Mouse (Mus musculus) ES-E14 (cell line): ENCODE measurements at regions not wholly inside any gene's neighbourhood (a gene's known extent, or its start where the extent isn't known, plus 50 kb on each side); places are given as distances from the start of the nearest gene placed in this dataset.

ENCODE experiments used
- DNase-seq: peaks from one replicate; pipeline ENCODE4 v3.0.0-alpha.2; 2013; ENCODE audit warnings: low read depth, low spot score
- H3K27ac ChIP-seq: 2 replicates; pipeline ENCODE4 v1.5.1; 2012; ENCODE audit warnings: low read depth, mild to moderate bottlenecking, low read length, moderate library complexity, mixed read lengths; ENCODE audit not compliant: poor library complexity, insufficient read depth, severe bottlenecking
- H3K36me3 ChIP-seq: 2 replicates; pipeline ENCODE4 v1.6.1; 2012; ENCODE audit warnings: mild to moderate bottlenecking, low read length, moderate library complexity, mixed read lengths; ENCODE audit not compliant: control insufficient read depth, poor library complexity, insufficient read depth, severe bottlenecking
- H3K4me1 ChIP-seq, 2 experiments: fragments of 150-350 bp in 1 of 2; sonication (generic) in 1 of 2; 2 replicates each; pipeline ENCODE4 v1.6.1; 2012; ENCODE audit warnings: low read length in 2 of 2, mild to moderate bottlenecking in 1 of 2, mixed read lengths in 1 of 2; ENCODE audit not compliant: control insufficient read depth in 2 of 2, insufficient read depth in 2 of 2, poor library complexity in 1 of 2
- H3K4me3 ChIP-seq, 2 experiments: fragments of 150-350 bp in 1 of 2; sonication (generic) in 1 of 2; 2 replicates each; pipeline ENCODE4 v1.5.1; 2012; ENCODE audit warnings: low read length in 2 of 2, low read depth in 1 of 2, mild to moderate bottlenecking in 1 of 2, mixed read lengths in 1 of 2; ENCODE audit not compliant: insufficient read depth in 1 of 2, poor library complexity in 1 of 2, severe bottlenecking in 1 of 2
- H3K9ac ChIP-seq: 2 replicates; pipeline ENCODE4 v1.6.1; 2012; ENCODE audit warnings: low read depth, mild to moderate bottlenecking, low read length, mixed read lengths; ENCODE audit not compliant: poor library complexity, insufficient read depth, severe bottlenecking
- H3K9me3 ChIP-seq: fragments of 150-350 bp; sonication (generic); 2 replicates; pipeline ENCODE4 v1.6.1; 2012; ENCODE audit warnings: low read depth, mild to moderate bottlenecking, low read length; ENCODE audit not compliant: control insufficient read depth, insufficient read depth
- CHD2 ChIP-seq: IDR thresholded peaks from 2 replicates; pipeline ENCODE4 v1.6.1; 2014; ENCODE audit warnings: mild to moderate bottlenecking, low read depth, low read length, inconsistent platforms
- HCFC1 ChIP-seq: IDR thresholded peaks from 2 replicates; pipeline ENCODE4 v1.6.1; 2012; ENCODE audit warnings: low read length, inconsistent platforms, borderline replicate concordance; ENCODE audit not compliant: insufficient read depth
- MAFK ChIP-seq: IDR thresholded peaks from 2 replicates; pipeline ENCODE4 v1.6.1; 2014; ENCODE audit warnings: mild to moderate bottlenecking, low read depth, low read length, inconsistent platforms; ENCODE audit not compliant: insufficient read depth
- ZC3H11A ChIP-seq: IDR thresholded peaks from 2 replicates; pipeline ENCODE4 v1.6.1; 2012; ENCODE audit warnings: low read depth, mild to moderate bottlenecking, inconsistent platforms, low read length, borderline replicate concordance
- ZNF384 ChIP-seq: IDR thresholded peaks from 2 replicates; pipeline ENCODE4 v1.6.1; 2012; ENCODE audit warnings: low read depth, low read length, inconsistent platforms
- in situ Hi-C, 2 experiments: fragments of 600-800 bp; cut with MboI; formaldehyde crosslinking; loops; one replicate each; pipeline ENCODE4 v1.15.1; 2025; ENCODE audit warnings: low sequenced_read_pairs in 2 of 2, inconsistent platforms in 1 of 2; ENCODE audit not compliant: unreplicated experiment in 2 of 2

DNA sequence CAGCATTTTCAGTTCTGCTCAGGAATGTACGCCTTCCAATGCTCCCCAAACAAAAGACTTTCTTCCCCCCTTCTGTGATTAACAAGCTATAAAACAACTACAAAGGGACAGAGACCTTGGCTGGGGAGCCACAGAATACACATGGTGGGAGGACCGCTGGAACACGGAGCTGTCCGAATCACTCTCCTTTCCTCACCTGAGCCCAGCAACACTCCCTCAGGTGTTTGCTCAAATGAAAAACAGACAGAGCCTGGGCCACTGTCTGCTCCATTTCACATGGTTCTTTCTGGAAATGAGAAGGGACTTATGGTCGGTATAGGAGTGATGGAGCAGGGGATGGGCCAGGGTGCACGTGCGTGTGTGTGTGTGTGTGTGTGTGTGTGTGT is 215.9 kb downstream of the Mreg start:
- no peak overlapping the region for H3K9ac ChIP-seq
- H3K27ac ChIP-seq, result no peak overlapping the region
- no peak overlapping the region for H3K4me3 ChIP-seq
- in situ Hi-C loops, result no loop called here
- no peak for DNase-seq
- H3K36me3 ChIP-seq, result no peaks in the 10 kb centered on the region
- no peaks in the 10 kb centered on the region for H3K4me1 ChIP-seq
- no peaks in the 10 kb centered on the region for H3K9me3 ChIP-seq
- TF ChIP-seq CHD2, result no peak
- TF ChIP-seq MAFK, result no peak
- no peak for TF ChIP-seq ZNF384
- no peak for TF ChIP-seq HCFC1
- TF ChIP-seq ZC3H11A, result no peak

DNA sequence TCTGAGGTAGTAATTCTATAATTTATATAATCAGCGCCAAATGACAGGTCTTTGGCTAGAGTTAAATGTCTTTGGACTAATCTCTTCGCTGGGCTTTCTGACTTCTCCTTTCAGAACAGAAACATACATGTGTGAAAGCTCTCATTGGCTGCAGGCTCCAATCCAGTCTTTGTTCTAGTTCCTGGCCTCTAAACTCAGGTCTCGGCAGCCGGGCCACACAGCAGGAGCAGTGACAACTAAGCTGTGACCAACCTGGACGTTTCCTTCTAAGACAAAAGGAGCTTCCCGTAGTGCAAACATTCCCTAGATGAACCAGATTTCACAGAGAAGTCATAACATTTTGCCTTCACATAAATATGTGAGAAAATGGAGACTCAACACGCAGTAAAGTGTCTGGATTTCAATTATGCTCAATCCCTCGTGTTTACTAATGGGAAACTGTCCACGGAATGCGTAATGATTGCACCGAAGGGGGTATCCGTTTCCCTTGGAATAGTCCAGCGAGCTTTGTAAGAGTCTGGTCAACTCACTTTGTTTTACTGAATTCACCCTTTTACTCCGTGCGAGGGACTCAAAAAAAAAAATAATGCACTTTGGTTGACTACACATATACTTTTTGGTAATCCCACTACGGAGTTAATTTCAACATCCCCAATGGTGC is 216.4 kb downstream of the Mreg start:
- DNase-seq, result no peak
- Histone ChIP-seq H3K36me3 (no peaks in the 10 kb centered on the region), H3K9ac (no peak overlapping the region), H3K27ac (no peak overlapping the region), H3K4me1 (no peaks in the 10 kb centered on the region), H3K4me3 (no peak overlapping the region), H3K9me3 (no peaks in the 10 kb centered on the region)
- TF ChIP-seq HCFC1 (no peak), MAFK (no peak), ZNF384 (no peak), CHD2 (no peak), ZC3H11A (no peak)
- in situ Hi-C loops, result no loop called here

DNA sequence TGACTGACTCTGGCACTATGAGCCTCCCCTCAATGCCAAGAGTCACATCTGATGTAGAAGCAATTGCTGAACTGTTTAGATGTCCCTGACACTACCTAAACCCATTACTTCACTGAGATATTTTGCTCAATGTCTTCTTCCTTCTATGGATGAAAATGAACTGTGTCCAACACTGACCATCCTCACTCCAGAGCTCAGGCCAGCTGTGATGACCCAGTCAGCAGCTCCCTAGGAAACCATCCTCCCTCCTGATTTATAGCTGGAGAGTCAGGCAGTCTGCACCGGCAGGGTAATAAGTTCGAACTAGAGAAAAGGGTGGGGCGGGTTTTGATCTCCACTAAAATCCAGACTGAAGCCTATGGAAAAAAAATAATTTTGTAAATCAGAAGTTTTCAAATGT is 221.2 kb downstream of the Mreg start:
- no peak overlapping the region for H3K27ac ChIP-seq
- in situ Hi-C loops, result no loop called here
- H3K36me3 ChIP-seq, result no peaks in the 10 kb centered on the region
- no peak overlapping the region for H3K9ac ChIP-seq
- no peaks in the 10 kb centered on the region for H3K9me3 ChIP-seq
- no peak overlapping the region for H3K4me3 ChIP-seq
- no peaks in the 10 kb centered on the region for H3K4me1 ChIP-seq
- no peak for DNase-seq
- TF ChIP-seq ZNF384 (no peak), ZC3H11A (no peak), CHD2 (no peak), MAFK (no peak), HCFC1 (no peak)

DNA sequence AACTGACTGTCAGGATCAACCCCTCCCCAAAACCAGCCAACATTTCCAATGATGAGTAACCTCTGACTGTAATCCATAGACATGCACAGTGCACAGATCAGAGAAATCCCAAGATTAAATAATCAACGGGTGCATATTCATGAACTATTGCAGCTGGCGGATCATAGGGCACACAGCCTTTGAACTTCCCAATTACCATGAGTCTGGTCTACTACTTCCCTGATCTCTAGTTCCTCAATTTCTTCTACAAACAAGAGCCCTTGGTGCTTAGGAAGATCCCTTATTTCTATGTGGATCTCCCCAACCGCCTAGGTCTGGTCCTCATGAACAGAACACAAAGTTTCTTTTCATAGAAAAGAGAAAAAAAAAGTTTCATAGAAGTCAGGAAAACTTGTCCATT is 224.0 kb downstream of the Mreg start:
- Histone ChIP-seq H3K4me3 (no peak overlapping the region), H3K9ac (no peak overlapping the region), H3K36me3 (no peaks in the 10 kb centered on the region), H3K9me3 (no peaks in the 10 kb centered on the region), H3K4me1 (no peaks in the 10 kb centered on the region), H3K27ac (no peak overlapping the region)
- DNase-seq, result no peak
- TF ChIP-seq ZC3H11A (no peak), MAFK (no peak), CHD2 (no peak), HCFC1 (no peak), ZNF384 (no peak)
- in situ Hi-C loops, result no loop called here
